ENCODE assay signal across 9 mouse cellular contexts in the genomic region with DNA sequence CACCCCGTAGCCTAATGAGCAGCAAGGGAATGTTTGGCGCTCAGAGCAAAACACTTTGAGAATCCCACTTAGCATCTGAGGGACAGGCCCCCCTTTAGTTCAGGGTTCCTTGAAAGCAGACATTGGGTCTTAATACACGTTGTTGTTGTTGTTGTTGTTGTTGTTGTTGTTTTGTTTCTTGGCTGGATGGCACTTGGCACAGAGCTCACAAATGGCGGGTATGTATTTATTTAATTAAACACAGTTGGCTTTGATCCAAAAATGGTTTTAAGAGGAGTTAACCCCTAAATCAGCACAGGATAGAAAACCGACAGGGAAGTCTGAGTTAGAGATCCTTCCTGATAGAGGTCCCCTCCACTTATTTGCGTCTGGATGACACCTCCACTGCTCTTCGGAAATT. TPM values are rescaled to one million over a fixed set of nuclear protein-coding genes. Genes with fewer than 3 reads are reported as not detected.
DNase-seq lines count a peak whose midpoint lies in the region; ATAC-seq and TF ChIP-seq lines count a peak whose summit lies in the region.
"Had no signal": no experiment of that assay in that cellular context is flagged by ENCODE, and none has a peak within 500 bp of the region (broad histone marks: within the 10 kb centered on the region; RNA-seq: fewer than 3 reads in every experiment).

No protein-coding gene starts in this region.

- no peak overlapping the region for H3K27ac ChIP-seq in heart, embryonic 14.5 days (replicated peaks in 1 of 2; ENCODE audit: control insufficient read depth in 1 of 2, insufficient read depth in 1 of 2, low read depth in 2 of 2, low read length in 2 of 2)
- no peak overlapping the region for H3K27ac ChIP-seq in hindbrain, embryonic 14.5 days
- H3K27ac ChIP-seq in midbrain, embryonic 12.5 days (replicated peaks): no peak overlapping the region

- 17% methylated on average over 7 of the region's 7 CpGs for WGBS in heart, embryonic 14.5 days
- 6% methylated on average over 7 of the region's 7 CpGs for WGBS in hindbrain, embryonic 14.5 days
- 11% methylated on average over 7 of the region's 7 CpGs for WGBS in midbrain, embryonic 12.5 days

- no peak for TF ChIP-seq CTCF in brain, embryonic 14.5 days (IDR thresholded peaks at IDR 0.05; ENCODE audit: borderline replicate concordance, extremely low read depth, insufficient read depth, insufficient read length)

- no peaks in the 10 kb centered on the region for H3K9me3 ChIP-seq in heart, embryonic 14.5 days (ENCODE audit: control insufficient read depth, low read length)
- H3K9me3 ChIP-seq in hindbrain, embryonic 14.5 days (ENCODE audit: control insufficient read depth, low read length): no peaks in the 10 kb centered on the region
- H3K9me3 ChIP-seq in midbrain, embryonic 12.5 days: no peaks in the 10 kb centered on the region

- no peaks in the 10 kb centered on the region for H3K36me3 ChIP-seq in heart, embryonic 14.5 days (ENCODE audit: control insufficient read depth, insufficient read depth, low read length)
- no peaks in the 10 kb centered on the region for H3K36me3 ChIP-seq in hindbrain, embryonic 14.5 days (replicated peaks; ENCODE audit: control insufficient read depth, insufficient read depth)
- H3K36me3 ChIP-seq in midbrain, embryonic 12.5 days: no peaks in the 10 kb centered on the region

- H3K9ac ChIP-seq in heart, embryonic 14.5 days (ENCODE audit: low read length): peak overlapping the region; percentile 63; the same call in 1 of the 2 replicates
- peak overlapping the region; percentile 59; the same call in 1 of the 2 replicates for H3K9ac ChIP-seq in hindbrain, embryonic 14.5 days
- H3K9ac ChIP-seq in midbrain, embryonic 12.5 days (replicated peaks): no peak overlapping the region

- H3K4me2 ChIP-seq in heart, embryonic 14.5 days (ENCODE audit: low read length): peak overlapping the region; percentile 99
- H3K4me2 ChIP-seq in hindbrain, embryonic 14.5 days (replicated peaks): peak overlapping the region; percentile 100
- peak overlapping the region; percentile 98 for H3K4me2 ChIP-seq in midbrain, embryonic 12.5 days (replicated peaks)

- peaks cover 24% of the 10 kb centered on the region for H3K27me3 ChIP-seq in heart, embryonic 14.5 days (ENCODE audit: control insufficient read depth, insufficient read depth, low read length)
- peaks cover 59% of the 10 kb centered on the region for H3K27me3 ChIP-seq in hindbrain, embryonic 14.5 days (ENCODE audit: control insufficient read depth, insufficient read depth, low read length)
- H3K27me3 ChIP-seq in midbrain, embryonic 12.5 days: peaks cover 63% of the 10 kb centered on the region

- H3K4me3 ChIP-seq in heart, embryonic 14.5 days (ENCODE audit: control insufficient read depth in 1 of 2, insufficient read depth in 1 of 2, low read depth in 1 of 2, low read length in 2 of 2): peak overlapping the region; percentile 58 to 61; a peak in 3 of 4 replicates
- peak overlapping the region; percentile 57 for H3K4me3 ChIP-seq in hindbrain, embryonic 14.5 days (replicated peaks; ENCODE audit: low read length)
- H3K4me3 ChIP-seq in midbrain, embryonic 12.5 days: no peak overlapping the region

- ATAC-seq in heart, embryonic 14.5 days (ENCODE audit: insufficient number of reproducible peaks, insufficient read depth, low FRiP score, low read depth): no peak
- no peak for ATAC-seq in hindbrain, embryonic 14.5 days (ENCODE audit: low FRiP score)
- no peak for ATAC-seq in midbrain, embryonic 12.5 days (ENCODE audit: low FRiP score, low read depth)
- ATAC-seq: inflammation-experienced regulatory T-cells, adult 6 months had no signal

- H3K4me1 ChIP-seq in heart, embryonic 14.5 days (ENCODE audit: control insufficient read depth in 2 of 2, insufficient read depth in 2 of 2, low read length in 2 of 2): peaks cover 3 to 4% of the 10 kb centered on the region in 2 experiments; a peak in 2 of 4 replicates
- peaks cover 16% of the 10 kb centered on the region for H3K4me1 ChIP-seq in hindbrain, embryonic 14.5 days (replicated peaks; ENCODE audit: control insufficient read depth, insufficient read depth, low read length)
- peaks cover 24% of the 10 kb centered on the region for H3K4me1 ChIP-seq in midbrain, embryonic 12.5 days

- TF ChIP-seq POLR2A in brain, embryonic 14.5 days (IDR thresholded peaks at IDR 0.05; ENCODE audit: borderline replicate concordance, extremely low read depth, insufficient read depth, insufficient read length, poor library complexity, severe bottlenecking): no peak

- DNase-seq in heart, adult 11 months: no peak
- DNase-seq in brain, embryonic 14.5 days (ENCODE audit: low read depth): peak; percentile 62
- peak; percentile 38 for DNase-seq in hindbrain, embryonic 14.5 days (ENCODE audit: low spot score)
- DNase-seq in c-Kit-positive CD71-positive TER-119-positive erythroid progenitor cells, embryonic 14.5 days (ENCODE audit: low spot score): no peak
- no peak for DNase-seq in right cerebral cortex, postnatal 36 days (ENCODE audit: low spot score in 2 of 2)
- no peak for DNase-seq in layer of hippocampus, adult 11-12 months (ENCODE audit: low spot score)

RNA-seq across cellular contexts. Expression of a gene that starts 0.9 kb away (rescaled TPM):
- 2.7 and 3.1 TPM in 2 replicates for polyA plus RNA-seq in heart, embryonic 14.5 days (2014; fragmentation: Nextera tagmentation; extraction: Ambion mirVana)
- 1.5 and 2.4 TPM in 2 replicates for polyA plus RNA-seq in brain, embryonic 14.5 days (2012; rRNA removed)
- polyA plus RNA-seq in hindbrain, embryonic 14.5 days (2014; fragmentation: Nextera tagmentation; extraction: Ambion mirVana): 2.4 and 2.5 TPM in 2 replicates
- polyA plus RNA-seq in midbrain, embryonic 12.5 days (2016; fragmentation: Nextera tagmentation; extraction: Ambion mirVana): 0.79 and 0.88 TPM in 2 replicates
- polyA plus RNA-seq: inflammation-experienced regulatory T-cells, adult 6 months had no signal

Comparison
In these comparisons a context has a peak if more than half of its experiments do, and no peak if none do; other contexts are left out.
1. DNase-seq: peak in brain, embryonic 14.5 days (single experiment) and hindbrain, embryonic 14.5 days (single experiment); none in heart, adult 11 months (single experiment), c-Kit-positive CD71-positive TER-119-positive erythroid progenitor cells, embryonic 14.5 days (single experiment), right cerebral cortex, postnatal 36 days (0 of 2) and layer of hippocampus, adult 11-12 months (single experiment).
2. Peak in every context shown above with its lines, with median percentiles within 50 percentile points of each other: H3K4me2 ChIP-seq.